Mouse (Mus musculus) cerebellum, adult 2 months (tissue): ENCODE measurements around the gene Msx2.

Experiments
- CTCF ChIP-seq: fragments of 200-500 bp; IDR thresholded peaks from 2 replicates; pipeline ENCODE4 v1.5.1; 2011; ENCODE audit warnings: low read depth, mild to moderate bottlenecking, control low read depth, low read length, moderate library complexity, borderline replicate concordance; ENCODE audit not compliant: insufficient read depth
- POLR2A ChIP-seq: fragments of 200-500 bp; IDR thresholded peaks from 2 replicates; pipeline ENCODE4 v1.6.1; 2011; ENCODE audit warnings: low read length, control low read depth, borderline replicate concordance; ENCODE audit not compliant: insufficient read depth

GRCm38 (mm10) chr13:53469756-53470155, 3.1 kb downstream of the Msx2 start:
- no peak for TF ChIP-seq CTCF
- no peak for TF ChIP-seq POLR2A
